Mouse (Mus musculus) gastrocnemius, adult 2 months (tissue): ENCODE measurements around the gene Rpl36. TPM values are rescaled to one million over a fixed set of nuclear protein-coding genes. Genes with fewer than 3 reads are reported as not detected.

Experiments used
- DNase-seq: peaks from one replicate; pipeline ENCODE4 v3.0.0; 2022
- H3K27ac ChIP-seq: fragments of 200-600 bp; 2 replicates; pipeline ENCODE4 v1.8.1; 2022; ENCODE audit warnings: mild to moderate bottlenecking
- H3K4me3 ChIP-seq: fragments of 200-600 bp; 2 replicates; pipeline ENCODE4 v1.8.1; 2022; ENCODE audit warnings: mild to moderate bottlenecking, moderate library complexity
- CTCF ChIP-seq: fragments of 200-600 bp; IDR thresholded peaks from 2 replicates; pipeline ENCODE4 v1.8.1; 2022; ENCODE audit warnings: antibody characterized with exemption, mild to moderate bottlenecking, moderate library complexity
- intact Hi-C: fragments of 180-260 bp; cut with DNase I; formaldehyde crosslinking; loops from one replicate; pipeline ENCODE4 v1.15.1; 2025
- long read RNA-seq, 2 experiments: library from polyadenylated mRNA; stranded (forward); transcript quantifications; one replicate each; pipeline ENCODE4 v2.0.0; 2021
- total RNA-seq, 2 experiments: library from RNA; stranded (reverse); gene quantifications; 2 replicates each; pipeline ENCODE4 v1.2.3; 2021

Gene Rpl36
- total RNA-seq = 100 to 1,000 TPM; 589 to 687 TPM
- long read RNA-seq, experiment 1, transcript Rpl36-201 (4 exons, 383 nt) = major isoform, 93 of 106 reads
- long read RNA-seq, experiment 1, partial matches to known transcripts = 12 of 106 reads
- long read RNA-seq, experiment 1, other reads (novel, unspliced or antisense) = 1 of 106 reads
- long read RNA-seq, experiment 2, transcript Rpl36-201 (4 exons, 383 nt) = major isoform, 102 of 125 reads
- long read RNA-seq, experiment 2, partial matches to known transcripts = 22 of 125 reads
- long read RNA-seq, experiment 2, other reads (novel, unspliced or antisense) = 1 of 125 reads

- peak; percentile 100; the same call in 1 of the 2 replicates for TF ChIP-seq CTCF
- intact Hi-C loops = loop anchor here (5.0 kb wide), 1 partner anchor 149 kb away; the partner anchor contains the start of gene Dus3l
Measured at GRCm38 (mm10) chr17:56613236-56613844, at the start of gene Rpl36. Gene Rpl36, plus strand, starts transcription at chr17:56613416.

GRCm38 (mm10) chr17:56566293-56566692 is 46.9 kb upstream of the Rpl36 start:
- intact Hi-C loops = no loop called here
- TF ChIP-seq CTCF = no peak
- Histone ChIP-seq H3K27ac (no peak overlapping the region), H3K4me3 (no peak overlapping the region)
- no peak for DNase-seq

More at GRCm38 (mm10) chr17:56613236-56613844, at the start of gene Rpl36:
- H3K4me3 ChIP-seq = peak within 1 kb of the TSS; percentile 97
- H3K27ac ChIP-seq = peak within 1 kb of the TSS; percentile 92
- DNase-seq = peak; percentile 97

DNA sequence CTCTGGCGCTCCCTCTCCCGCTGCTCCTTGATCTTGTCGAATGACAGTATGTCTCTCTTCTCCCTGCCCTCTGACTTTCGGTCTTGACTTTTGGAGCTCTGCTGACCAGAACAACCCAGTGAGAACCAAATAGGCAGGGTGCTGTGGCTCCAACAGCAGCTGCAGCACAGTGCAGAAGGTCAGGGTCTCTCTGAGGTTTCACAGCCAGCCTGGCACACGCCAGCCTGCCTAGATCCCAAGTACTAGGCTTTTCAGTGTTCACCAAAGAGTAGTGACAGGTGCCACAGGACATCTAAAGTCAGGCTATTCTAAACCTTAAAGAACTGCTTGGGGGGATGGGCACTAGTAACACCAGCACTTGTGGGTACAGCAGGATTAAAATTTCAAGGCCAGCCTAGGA is 46.3 kb upstream of the Rpl36 start:
- intact Hi-C loops = no loop called here
- no peak for DNase-seq
- Histone ChIP-seq H3K27ac (no peak overlapping the region; the same call in 1 of the 2 replicates), H3K4me3 (no peak overlapping the region)
- no peak for TF ChIP-seq CTCF

DNA sequence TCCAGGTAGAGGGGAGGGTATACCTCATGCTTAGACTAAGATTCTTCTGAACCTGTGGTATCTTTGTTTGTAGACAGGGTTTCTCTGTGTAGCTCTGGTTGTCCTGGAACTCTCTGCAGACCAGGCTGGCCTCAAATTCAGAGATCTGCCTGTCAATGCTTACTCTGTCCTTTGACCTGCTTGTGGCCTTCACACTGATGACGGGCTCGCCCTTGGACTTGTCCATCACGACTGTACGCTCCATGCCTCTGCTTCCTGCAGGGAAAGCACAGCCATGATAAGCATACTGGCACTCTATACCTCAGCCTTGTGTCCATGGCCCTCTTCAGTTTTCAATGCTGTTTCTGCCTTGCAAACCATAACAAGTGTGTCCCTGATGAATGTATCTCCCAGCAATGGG is 45.8 kb upstream of the Rpl36 start:
- no peak overlapping the region for H3K27ac ChIP-seq
- no peak for TF ChIP-seq CTCF
- no peak for DNase-seq
- no peak overlapping the region for H3K4me3 ChIP-seq
- intact Hi-C loops = no loop called here

GRCm38 (mm10) chr17:56570287-56570686 is 42.9 kb upstream of the Rpl36 start:
- no peak overlapping the region for H3K4me3 ChIP-seq
- H3K27ac ChIP-seq = no peak overlapping the region
- TF ChIP-seq CTCF = no peak
- intact Hi-C loops = no loop called here
- DNase-seq = no peak

DNA sequence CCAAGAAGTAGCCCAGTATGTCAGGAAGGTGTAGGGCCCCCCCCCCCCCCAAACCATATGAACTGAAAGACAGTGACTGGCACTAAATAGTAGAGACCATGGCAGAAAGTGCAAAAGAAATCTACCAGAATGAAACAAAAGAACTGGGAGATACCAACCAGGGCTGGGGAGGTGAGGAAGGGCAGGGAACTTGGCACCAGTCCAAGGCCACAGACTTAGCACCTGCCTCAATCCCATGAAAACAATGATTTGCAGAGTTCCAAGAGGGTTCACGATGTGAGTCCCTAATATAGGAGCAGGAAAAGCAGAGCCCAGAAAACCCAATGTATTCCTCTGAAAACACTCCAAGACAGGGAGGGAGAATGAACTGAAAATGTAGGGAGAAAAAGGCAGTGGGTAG is 41.1 kb upstream of the Rpl36 start:
- Histone ChIP-seq H3K27ac (no peak overlapping the region), H3K4me3 (no peak overlapping the region)
- intact Hi-C loops = no loop called here
- DNase-seq = no peak
- no peak for TF ChIP-seq CTCF

GRCm38 (mm10) chr17:56572939-56573338 is 40.3 kb upstream of the Rpl36 start:
- H3K4me3 ChIP-seq = no peak overlapping the region
- TF ChIP-seq CTCF = no peak
- H3K27ac ChIP-seq = no peak overlapping the region
- intact Hi-C loops = no loop called here
- DNase-seq = no peak

DNA sequence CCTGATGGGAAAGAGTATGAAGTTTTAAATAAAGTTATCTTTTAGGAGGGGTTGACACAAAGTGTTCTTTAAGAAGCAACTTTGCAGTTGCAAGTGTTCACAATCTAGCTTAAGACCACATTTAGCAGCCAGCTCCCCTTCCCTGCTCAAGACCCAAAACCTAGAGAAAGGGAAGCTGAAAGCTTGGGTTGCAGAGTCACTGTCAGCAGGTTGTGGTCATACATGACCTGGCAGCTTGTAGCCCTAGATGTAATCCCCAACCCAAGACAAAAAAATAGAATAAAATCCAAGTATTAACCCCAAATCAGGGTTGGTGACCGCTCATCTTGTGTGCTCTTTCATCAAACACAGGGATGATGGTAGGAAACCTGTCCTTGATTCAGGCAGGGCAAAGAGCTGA is 30.1 kb upstream of the Rpl36 start:
- Histone ChIP-seq H3K27ac (peak overlapping the region; percentile 100), H3K4me3 (peak overlapping the region; percentile 88)
- DNase-seq = no peak
- no peak for TF ChIP-seq CTCF
- intact Hi-C loops = no loop called here

- TF ChIP-seq CTCF = no peak
- intact Hi-C loops = no loop called here
- H3K4me3 ChIP-seq = peak overlapping the region; percentile 88
- DNase-seq = peak; percentile 80
- peak overlapping the region; percentile 100 for H3K27ac ChIP-seq
Measured at GRCm38 (mm10) chr17:56583611-56584256, 29.5 kb upstream of the Rpl36 start.

- no peak for TF ChIP-seq CTCF
- DNase-seq = peak; percentile 100
- H3K4me3 ChIP-seq = peak within 1 kb of the TSS; percentile 88
- H3K27ac ChIP-seq = peak within 1 kb of the TSS; percentile 100
- intact Hi-C loops = no loop called here
Measured at GRCm38 (mm10) chr17:56584257-56585130, 28.7 kb upstream of the Rpl36 start, which contains the start of the genes Safb2 and Safb. Gene Safb2, minus strand, starts transcription at chr17:56584585. Gene Safb, plus strand, starts transcription at chr17:56584825.

DNA sequence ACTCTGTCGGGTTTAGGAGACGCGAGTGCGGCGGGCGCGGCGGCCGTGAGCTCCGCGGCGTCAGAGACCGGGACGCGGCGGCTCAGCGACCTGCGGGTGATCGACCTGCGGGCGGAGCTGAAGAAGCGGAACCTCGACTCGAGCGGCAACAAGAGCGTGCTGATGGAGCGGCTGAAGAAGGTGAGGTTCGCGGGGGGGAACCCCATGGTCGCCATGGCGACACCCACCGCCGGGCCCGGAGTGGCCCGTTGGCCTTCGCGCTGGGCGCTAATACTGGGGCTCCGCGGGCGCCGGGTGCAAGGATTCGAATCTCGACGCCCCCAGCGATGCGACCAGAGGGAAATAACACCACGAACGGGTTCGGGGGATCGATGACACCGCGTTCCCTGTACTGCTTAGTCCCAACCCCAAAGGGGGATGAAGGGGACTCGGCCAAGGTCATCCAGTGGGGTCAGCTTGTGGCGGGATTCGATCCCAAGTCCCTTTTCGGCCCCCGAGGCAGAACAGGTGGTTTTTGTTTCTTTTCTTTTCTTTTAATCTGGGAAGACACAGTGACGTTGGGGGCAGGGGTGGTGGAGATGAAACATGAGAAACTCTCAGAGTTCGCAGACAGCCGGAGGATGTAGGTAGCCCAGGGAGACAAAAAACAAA is 27.9 kb upstream of the Rpl36 start:
- peak overlapping the region; percentile 100 for H3K27ac ChIP-seq
- intact Hi-C loops = no loop called here
- TF ChIP-seq CTCF = no peak
- DNase-seq = peak; percentile 67
- H3K4me3 ChIP-seq = peak overlapping the region; percentile 88

GRCm38 (mm10) chr17:56587773-56588172 is 25.4 kb upstream of the Rpl36 start:
- DNase-seq = no peak
- intact Hi-C loops = no loop called here
- H3K27ac ChIP-seq = no peak overlapping the region
- H3K4me3 ChIP-seq = peak overlapping the region; percentile 88
- TF ChIP-seq CTCF = no peak
